Mouse (Mus musculus): Measurements from ENCODE around the gene Scn5a.

DNA sequence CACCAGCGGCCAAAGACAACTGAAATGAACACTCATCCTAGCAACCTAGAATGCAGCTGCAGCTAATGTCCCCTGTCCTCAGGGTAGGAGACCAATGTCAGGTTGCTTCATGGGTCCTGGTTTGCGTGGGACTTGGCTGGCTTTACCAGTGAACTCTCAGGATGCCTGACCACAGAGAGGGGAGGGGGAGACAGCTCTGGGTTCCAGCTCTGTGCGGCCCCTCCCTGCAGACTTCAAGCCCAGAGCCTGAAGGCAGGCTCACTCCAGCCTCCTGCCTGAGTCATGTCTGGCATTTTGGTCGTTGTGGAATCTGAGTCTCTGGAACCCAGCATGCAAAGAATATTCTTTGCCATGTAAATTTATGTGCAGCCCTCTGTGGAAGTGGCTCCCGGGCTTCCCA is 11.0 kb downstream of the Scn5a start:
- TF ChIP-seq EP300 (IDR thresholded peaks at IDR 0.05; ENCODE audit: insufficient read depth, low read depth, low read length) (no peak), CTCF (IDR thresholded peaks at IDR 0.05) (no peak), POLR2A (IDR thresholded peaks at IDR 0.05; ENCODE audit: insufficient read depth, low read depth, low read length) (no peak)
